In the genomic region with DNA sequence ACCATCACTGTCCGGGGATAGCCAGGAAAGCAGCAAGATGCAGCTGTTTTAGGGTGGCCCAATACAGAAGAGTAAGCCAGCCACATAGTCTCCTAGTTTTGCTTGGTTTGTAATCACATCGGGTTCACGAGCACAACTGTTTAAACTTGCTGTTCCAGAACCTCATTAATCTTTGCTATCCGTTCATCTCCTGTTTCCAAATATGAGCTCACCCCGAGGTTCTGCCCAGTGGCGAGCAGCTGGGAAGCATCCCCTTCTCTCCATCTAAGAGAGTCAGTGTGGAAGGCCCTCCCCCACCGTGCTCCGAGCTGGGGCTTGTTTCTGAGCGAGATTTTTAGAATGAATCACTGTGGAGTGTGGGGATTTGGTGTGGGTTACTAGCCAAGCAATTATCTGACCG, we compare ENCODE assay signal across 9 mouse cellular contexts.
DNase-seq lines count a peak whose midpoint lies in the region; ATAC-seq and TF ChIP-seq lines count a peak whose summit lies in the region.
"Had no signal": no experiment of that assay in that cellular context is flagged by ENCODE, and none has a peak within 500 bp of the region (broad histone marks: within the 10 kb centered on the region; RNA-seq: fewer than 3 reads in every experiment).

No protein-coding gene starts in this region.

- H3K4me3 ChIP-seq in embryonic facial prominence, embryonic 12.5 days, result no peak overlapping the region
- H3K4me3 ChIP-seq in intestine, postnatal 0 days (ENCODE audit: low read depth, low read length), result no peak overlapping the region

- peaks cover 11% of the 10 kb centered on the region for H3K4me1 ChIP-seq in embryonic facial prominence, embryonic 12.5 days
- 0 out of 2 replicates have a peak, but pooled peaks cover 10% of the 10 kb centered on the region for H3K4me1 ChIP-seq in intestine, postnatal 0 days (replicated peaks; ENCODE audit: control insufficient read depth, insufficient read depth, low read length)

- H3K36me3 ChIP-seq in embryonic facial prominence, embryonic 12.5 days, result no peaks in the 10 kb centered on the region
- no peaks in the 10 kb centered on the region for H3K36me3 ChIP-seq in intestine, postnatal 0 days (ENCODE audit: control insufficient read depth, insufficient read depth)

- H3K27me3 ChIP-seq in embryonic facial prominence, embryonic 12.5 days, result no peaks in the 10 kb centered on the region
- H3K27me3 ChIP-seq in intestine, postnatal 0 days (replicated peaks; ENCODE audit: control insufficient read depth, insufficient read depth, low read length), result no peaks in the 10 kb centered on the region

- DNase-seq in adrenal gland, adult (ENCODE audit: inconsistent age in 2 of 2, low spot score in 1 of 2), result peak; percentile 42 to 46
- no peak for DNase-seq in adrenal gland, postnatal 4 days (ENCODE audit: low spot score in 2 of 2)
- DNase-seq in lung, postnatal 36 days, result peak; percentile 81
- no peak for DNase-seq in layer of hippocampus, adult 9-10 months (ENCODE audit: low spot score)
- no peak for DNase-seq in left cerebral cortex, adult 8-10 months (ENCODE audit: low spot score in 2 of 2)
- no peak for DNase-seq in spleen, postnatal 4 days (ENCODE audit: low spot score in 2 of 2)
- DNase-seq: thymus, adult 2 months had no signal

- 58% methylated on average over 10 of the region's 10 CpGs for WGBS in embryonic facial prominence, embryonic 12.5 days
- 44% methylated on average over 10 of the region's 10 CpGs for WGBS in intestine, postnatal 0 days

- TF ChIP-seq CTCF in intestine, postnatal 0 days (IDR thresholded peaks at IDR 0.05; ENCODE audit: low read depth), result no peak

- H3K4me2 ChIP-seq in embryonic facial prominence, embryonic 12.5 days (replicated peaks), result no peak overlapping the region
- H3K4me2 ChIP-seq in intestine, postnatal 0 days (replicated peaks; ENCODE audit: low read depth), result no peak overlapping the region

- H3K9me3 ChIP-seq in embryonic facial prominence, embryonic 12.5 days, result no peaks in the 10 kb centered on the region
- H3K9me3 ChIP-seq in intestine, postnatal 0 days (ENCODE audit: control insufficient read depth), result no peaks in the 10 kb centered on the region

- no peak overlapping the region for H3K9ac ChIP-seq in embryonic facial prominence, embryonic 12.5 days
- no peak overlapping the region for H3K9ac ChIP-seq in intestine, postnatal 0 days (ENCODE audit: low read depth, low read length)

- ATAC-seq in embryonic facial prominence, embryonic 12.5 days (ENCODE audit: insufficient number of reproducible peaks, insufficient read depth, low FRiP score, low TSS enrichment), result peak; percentile 64; the same call in 1 of the 2 replicates
- peak; percentile 36; the same call in 1 of the 2 replicates for ATAC-seq in intestine, postnatal 0 days

- no peak overlapping the region for H3K27ac ChIP-seq in embryonic facial prominence, embryonic 12.5 days
- H3K27ac ChIP-seq in intestine, postnatal 0 days (ENCODE audit: low read depth, low read length), result no peak overlapping the region

Comparison
In these comparisons a context has a peak if more than half of its experiments do, and no peak if none do; other contexts are left out.
1. DNase-seq: peak in adrenal gland, adult (2 of 2) and lung, postnatal 36 days (single experiment); none in adrenal gland, postnatal 4 days (0 of 2), layer of hippocampus, adult 9-10 months (single experiment), left cerebral cortex, adult 8-10 months (0 of 2) and spleen, postnatal 4 days (0 of 2).